Mouse (Mus musculus) neural tube, embryonic 10.5 days (tissue): Measurements from ENCODE around the gene D17H6S53E.
A peak's percentile ranks its signal among the peaks of the same experiment; 100 is the strongest.

Source experiments
- DNase-seq: peaks from one replicate; pipeline ENCODE4 v3.0.0-alpha.2; 2017; ENCODE audit warnings: low spot score; ENCODE audit errors: extremely low spot score

D17H6S53E gene

GRCm38 (mm10) chr17:35159638-35160037 is 33.5 kb downstream of the D17H6S53E start:
- DNase-seq: no peak

GRCm38 (mm10) chr17:35161421-35161820 is 35.2 kb downstream of the D17H6S53E start:
- DNase-seq: no peak

GRCm38 (mm10) chr17:35162121-35162520 is 35.9 kb downstream of the D17H6S53E start:
- no peak for DNase-seq

GRCm38 (mm10) chr17:35162730-35163129 is 36.6 kb downstream of the D17H6S53E start:
- no peak for DNase-seq

- no peak for DNase-seq
Observed at GRCm38 (mm10) chr17:35163326-35164081, 37.3 kb downstream of the D17H6S53E start.

- DNase-seq: no peak
Observed at GRCm38 (mm10) chr17:35164218-35164567, 38.0 kb downstream of the D17H6S53E start.

- peak; percentile 97 for DNase-seq
Observed at GRCm38 (mm10) chr17:35164568-35165450, 38.6 kb downstream of the D17H6S53E start, which contains the start of gene Prrc2a. TSS of gene Prrc2a (minus strand) at chr17:35164897.

GRCm38 (mm10) chr17:35165451-35166155 is 39.4 kb downstream of the D17H6S53E start:
- DNase-seq: no peak

- DNase-seq: no peak
Observed at GRCm38 (mm10) chr17:35166352-35167035, 40.3 kb downstream of the D17H6S53E start.

- no peak for DNase-seq
Observed at GRCm38 (mm10) chr17:35167794-35168193, 41.6 kb downstream of the D17H6S53E start.

GRCm38 (mm10) chr17:35168541-35169207 is 42.5 kb downstream of the D17H6S53E start:
- no peak for DNase-seq

GRCm38 (mm10) chr17:35172445-35173234 is 46.5 kb downstream of the D17H6S53E start:
- no peak for DNase-seq

- DNase-seq: no peak
Observed at GRCm38 (mm10) chr17:35173329-35173728, 47.2 kb downstream of the D17H6S53E start.

GRCm38 (mm10) chr17:35174201-35174977 is 48.2 kb downstream of the D17H6S53E start:
- DNase-seq: no peak

- DNase-seq: no peak
Observed at GRCm38 (mm10) chr17:35175382-35175781, 49.2 kb downstream of the D17H6S53E start.

- DNase-seq: no peak
Observed at GRCm38 (mm10) chr17:35175968-35176367, 49.8 kb downstream of the D17H6S53E start, which contains the start of gene Aif1. TSS of gene Aif1 (minus strand) at chr17:35176068.
